Mouse (Mus musculus) brown adipose tissue, adult 24 weeks (tissue): ENCODE results near the gene Smbd1. TPM values are rescaled to one million over a fixed set of nuclear protein-coding genes. Genes with fewer than 3 reads are reported as not detected.

Source experiments
- H3K27ac ChIP-seq: fragments of 200-500 bp; replicated peaks from 2 replicates; pipeline ENCODE4 v1.5.1; 2012; ENCODE audit warnings: low read depth, mild to moderate bottlenecking, low read length
- H3K4me1 ChIP-seq: fragments of 200-500 bp; 2 replicates; pipeline ENCODE4 v1.6.1; 2012; ENCODE audit warnings: low read length, mixed read lengths; ENCODE audit not compliant: control insufficient read depth, insufficient read depth, insufficient read length
- H3K4me3 ChIP-seq: fragments of 200-500 bp; 2 replicates; pipeline ENCODE4 v1.5.1; 2012; ENCODE audit warnings: low read depth, mild to moderate bottlenecking, low read length, moderate library complexity; ENCODE audit not compliant: insufficient read depth
- polyA plus RNA-seq: library from polyadenylated mRNA; stranded (reverse); fragments of >200 nt; gene quantifications from 2 replicates; pipeline ENCODE4 v1.2.4, GENCODE M21; 2012; ENCODE audit not compliant: missing spikeins, insufficient read depth, insufficient read length

Smbd1 gene
- polyA plus RNA-seq, 1 experiment: not detected

DNA sequence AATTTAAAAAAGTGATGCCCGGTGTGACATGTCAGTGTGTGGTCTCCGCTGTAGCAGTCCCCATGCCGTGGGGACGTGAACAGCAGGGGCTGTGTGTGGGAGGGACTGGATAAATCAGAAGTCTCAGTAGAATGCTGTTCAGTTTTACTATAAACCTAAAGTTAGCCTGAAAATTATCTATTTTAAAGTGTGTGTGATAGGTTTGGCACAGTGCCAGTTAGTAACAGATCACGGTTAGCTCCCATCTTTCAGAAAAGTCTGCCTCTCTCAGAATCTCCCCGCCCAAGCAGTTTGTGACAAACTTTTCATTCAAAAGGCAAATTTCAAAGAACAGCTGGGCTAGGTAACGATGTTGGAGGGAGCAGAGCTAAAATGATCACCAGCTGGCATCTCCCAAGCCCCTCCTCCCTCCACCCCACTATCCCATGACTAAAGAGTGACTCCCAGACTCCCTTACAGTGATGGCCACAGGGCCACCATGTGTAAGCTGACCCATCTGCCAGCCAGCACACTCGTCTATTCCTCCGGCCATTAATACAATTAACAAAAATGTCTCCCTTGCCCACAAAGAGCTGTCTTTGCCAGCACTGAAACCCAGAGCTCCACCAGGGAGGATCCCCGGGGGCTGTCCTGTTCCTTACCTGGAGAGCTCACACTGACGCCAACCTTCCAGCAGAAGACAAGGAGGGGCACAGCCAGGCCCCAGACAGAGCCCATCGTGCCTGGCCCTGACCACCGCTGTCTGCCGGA, 13.4 kb downstream of the Smbd1 start:
- no peak overlapping the region for H3K27ac ChIP-seq
- no peak overlapping the region for H3K4me3 ChIP-seq
- 0 out of 2 replicates have a peak, but pooled peaks cover 2% of the 10 kb centered on the region for H3K4me1 ChIP-seq

DNA sequence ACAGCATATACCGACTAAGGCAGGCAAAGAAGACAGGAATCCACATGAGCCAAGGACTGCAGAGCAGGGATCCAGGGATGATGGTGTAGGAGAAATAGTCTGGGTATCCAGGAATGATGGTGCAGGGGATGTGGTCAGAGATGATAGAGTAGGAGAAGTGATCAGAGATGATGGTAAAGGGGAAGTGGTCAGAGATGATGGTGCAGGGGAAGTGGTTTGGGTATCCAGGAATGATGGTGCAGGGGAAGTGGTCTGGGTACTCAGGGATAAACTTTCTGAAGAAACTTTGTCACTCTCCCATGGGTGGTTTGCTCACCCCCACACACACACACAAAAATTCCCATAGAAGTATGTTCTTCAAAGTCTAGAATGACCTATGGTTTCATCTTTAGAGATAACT, 15.1 kb downstream of the Smbd1 start:
- Histone ChIP-seq H3K4me3 (no peak overlapping the region), H3K4me1 (0 out of 2 replicates have a peak, but pooled peaks cover 2% of the 10 kb centered on the region), H3K27ac (no peak overlapping the region)

DNA sequence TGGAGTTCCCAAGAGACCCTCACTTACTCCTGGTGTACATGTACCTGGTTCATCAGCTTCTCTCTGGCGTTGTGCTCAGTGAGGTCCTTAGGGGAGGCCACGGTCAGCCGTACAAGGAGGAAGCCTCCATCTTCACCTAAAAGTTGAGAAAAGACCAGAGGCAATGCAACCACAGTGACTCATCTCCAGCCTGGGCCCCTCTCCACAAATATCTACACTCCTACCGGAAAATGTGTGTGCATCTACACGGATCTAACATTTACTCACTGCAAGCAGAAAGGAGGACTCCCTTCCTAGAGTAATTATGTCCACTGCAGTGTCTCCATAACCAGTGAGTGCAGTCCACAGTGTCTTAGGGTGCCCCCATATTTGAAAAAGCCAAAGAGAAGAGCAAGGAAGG, 20.2 kb downstream of the Smbd1 start:
- H3K4me3 ChIP-seq: no peak overlapping the region
- H3K27ac ChIP-seq: no peak overlapping the region
- H3K4me1 ChIP-seq: no peaks in the 10 kb centered on the region

DNA sequence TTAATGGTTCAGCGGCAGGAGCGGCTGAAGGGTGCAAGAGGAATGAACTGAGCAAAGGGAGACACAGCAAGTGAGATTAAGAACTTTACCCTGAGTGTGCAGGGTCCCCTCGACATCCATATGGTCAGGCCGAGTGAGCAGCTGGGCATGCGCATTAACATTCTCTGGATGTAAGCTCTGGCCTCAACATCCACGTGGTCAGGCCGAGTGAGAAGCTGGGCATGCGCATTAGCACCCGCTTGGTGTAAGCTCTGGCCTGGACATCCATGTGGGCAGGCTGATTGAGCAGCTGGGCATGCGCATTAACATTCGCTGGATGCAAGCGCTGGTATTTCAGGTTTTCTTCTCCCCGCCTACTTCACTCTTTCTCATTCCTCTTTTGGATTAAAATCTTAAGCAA, 25.4 kb downstream of the Smbd1 start:
- Histone ChIP-seq H3K27ac (no peak overlapping the region), H3K4me1 (no peaks in the 10 kb centered on the region), H3K4me3 (no peak overlapping the region)

DNA sequence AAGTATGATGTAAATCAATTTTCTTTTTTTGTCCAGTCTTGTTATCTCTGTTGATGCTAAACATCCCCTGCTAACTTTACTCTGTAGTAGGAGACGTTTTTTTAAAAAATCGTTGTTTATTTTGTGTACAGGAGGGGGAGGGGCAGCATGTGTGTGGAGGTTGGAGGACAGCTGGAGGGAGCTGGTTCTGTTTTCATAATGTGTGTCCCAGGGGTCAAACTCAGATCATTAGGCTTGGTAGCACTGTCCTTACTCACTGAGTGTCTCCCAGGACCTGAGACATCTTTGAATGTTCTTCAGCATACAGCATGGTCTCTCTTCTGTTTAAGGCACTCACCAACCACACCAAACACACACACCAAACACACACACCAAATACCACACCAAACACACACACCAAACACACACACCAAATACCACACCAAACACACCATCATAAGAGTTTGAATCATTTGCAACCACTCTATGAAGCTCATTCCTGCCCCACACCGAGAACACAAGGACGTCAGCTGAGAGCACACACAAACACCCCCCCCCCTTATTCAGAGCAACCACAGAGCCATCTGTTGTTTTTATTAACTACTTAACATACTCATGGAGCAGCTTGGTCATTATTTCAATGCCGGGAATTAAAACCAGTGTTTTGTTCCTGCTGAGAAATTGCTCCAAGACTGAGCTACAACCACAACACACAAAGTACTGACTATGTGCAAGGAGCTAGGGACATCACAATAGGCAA, 26.8 kb downstream of the Smbd1 start:
- Histone ChIP-seq H3K4me3 (no peak overlapping the region), H3K27ac (no peak overlapping the region), H3K4me1 (no peaks in the 10 kb centered on the region)

DNA sequence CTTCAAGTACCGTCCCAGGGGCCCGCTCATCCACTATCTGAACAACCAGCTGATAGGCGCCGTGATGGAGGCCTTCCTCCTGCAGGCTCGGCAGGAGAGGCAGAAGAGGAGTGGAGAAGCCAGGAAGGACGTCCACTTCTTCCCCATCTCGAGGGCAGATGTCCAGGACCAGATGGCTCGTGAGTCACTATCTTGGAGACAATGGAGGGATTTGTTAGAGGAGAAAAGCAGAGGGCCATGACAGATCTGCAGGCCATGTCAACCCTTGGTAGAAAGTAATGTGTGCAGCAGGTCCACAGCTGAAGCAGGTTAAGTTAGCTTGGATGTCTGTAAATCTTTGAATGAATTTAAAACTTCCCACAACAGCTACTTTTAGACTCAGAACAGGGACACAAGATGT, 31.3 kb downstream of the Smbd1 start:
- Histone ChIP-seq H3K4me1 (no peaks in the 10 kb centered on the region), H3K27ac (no peak overlapping the region), H3K4me3 (no peak overlapping the region)

DNA sequence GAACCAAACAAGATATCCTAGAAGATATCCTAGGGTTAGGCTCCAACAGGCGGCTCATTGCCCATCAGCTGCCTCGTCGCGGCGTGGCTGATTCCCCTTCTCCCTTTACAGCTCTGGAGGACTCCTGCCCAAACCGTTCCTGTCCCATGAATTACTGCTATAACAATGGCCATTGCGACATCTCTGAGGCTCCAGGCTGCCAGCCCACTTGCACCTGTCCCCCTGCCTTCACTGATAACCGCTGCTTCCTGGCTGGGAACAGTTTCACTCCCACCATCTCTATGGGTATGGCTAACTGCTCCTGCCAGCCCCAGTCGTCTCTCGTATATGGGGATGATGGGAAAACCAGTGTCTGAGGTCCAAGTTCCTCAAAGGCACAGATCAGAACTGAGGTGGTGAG, 33.6 kb downstream of the Smbd1 start:
- no peaks in the 10 kb centered on the region for H3K4me1 ChIP-seq
- H3K4me3 ChIP-seq: no peak overlapping the region
- no peak overlapping the region for H3K27ac ChIP-seq

DNA sequence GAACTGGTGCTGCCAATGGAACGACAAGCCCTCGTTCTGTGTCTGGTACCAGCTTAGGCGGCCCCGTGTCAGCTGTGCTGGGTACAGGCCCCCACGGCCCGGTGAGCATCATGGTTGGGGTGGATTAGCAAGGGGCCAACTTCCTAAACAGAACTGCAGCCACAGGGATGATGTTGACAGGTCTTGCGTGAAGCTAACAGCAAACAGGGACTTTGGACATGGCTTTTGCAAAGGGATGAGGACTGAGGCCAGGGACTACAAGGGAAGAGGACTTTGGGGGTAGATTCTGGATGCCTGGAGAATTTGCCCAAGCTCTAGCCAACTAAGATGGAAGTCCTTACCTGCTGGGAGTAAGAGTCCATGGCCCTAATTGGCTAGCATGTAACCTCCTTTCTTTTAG, 43.4 kb downstream of the Smbd1 start:
- no peaks in the 10 kb centered on the region for H3K4me1 ChIP-seq
- H3K4me3 ChIP-seq: no peak overlapping the region
- H3K27ac ChIP-seq: no peak overlapping the region

DNA sequence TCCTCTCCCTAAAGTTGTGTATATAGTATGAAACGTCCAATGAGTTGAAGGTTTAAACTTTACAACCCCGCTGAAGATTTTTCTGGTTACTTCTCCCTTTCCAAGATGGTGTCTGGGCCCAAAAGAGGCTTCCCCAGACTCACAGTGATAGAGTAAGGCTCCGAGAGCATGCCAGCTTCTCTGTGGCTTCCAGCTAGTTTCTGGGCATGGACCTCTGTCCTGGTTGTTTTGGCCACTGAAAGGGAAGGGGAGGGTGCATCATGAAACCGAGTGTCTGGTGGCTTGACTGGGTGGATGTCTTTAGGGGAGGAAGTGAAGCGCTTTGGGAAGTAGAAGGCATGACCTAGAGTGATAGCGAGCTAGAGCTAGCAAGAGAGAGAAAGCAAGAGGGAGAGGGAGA, 45.3 kb downstream of the Smbd1 start:
- H3K27ac ChIP-seq: no peak overlapping the region
- no peak overlapping the region for H3K4me3 ChIP-seq
- H3K4me1 ChIP-seq: no peaks in the 10 kb centered on the region

DNA sequence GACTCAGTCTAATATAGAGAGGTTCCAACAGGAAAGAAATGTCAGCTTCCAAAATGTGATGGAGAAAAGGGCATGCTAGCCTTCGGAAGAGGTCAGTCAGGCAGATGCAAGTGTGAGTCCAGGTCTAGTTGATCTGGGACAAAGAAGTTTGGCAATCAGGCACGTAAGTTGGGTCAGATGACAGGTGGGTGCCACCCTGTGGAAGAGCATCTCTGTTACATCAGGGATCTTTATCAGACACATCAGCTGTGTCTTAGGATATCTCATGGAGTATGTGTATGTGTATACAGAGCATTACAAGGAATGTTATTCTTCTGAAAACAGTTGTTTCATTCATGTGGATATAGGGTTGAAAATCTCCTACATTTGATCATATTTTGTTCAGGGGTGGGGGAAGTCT, 45.7 kb downstream of the Smbd1 start:
- Histone ChIP-seq H3K4me3 (no peak overlapping the region), H3K4me1 (no peaks in the 10 kb centered on the region), H3K27ac (no peak overlapping the region)

Other genes with a start within 250 kb of the Smbd1 start
- gene Tfrc, start 201.6 kb downstream of the Smbd1 start, polyA plus RNA-seq: 13.7 and 27.0 TPM in 2 replicates
- gene Tnk2, start 166.6 kb downstream of the Smbd1 start, polyA plus RNA-seq: 18.7 and 24.1 TPM in 2 replicates
- gene Muc4, start 74.6 kb downstream of the Smbd1 start, polyA plus RNA-seq: not detected in 2 replicates
- gene Muc20, start 13.0 kb downstream of the Smbd1 start, polyA plus RNA-seq: not detected in 2 replicates
- 24.4 and 45.4 TPM in 2 replicates for gene Fyttd1, start 67.0 kb upstream of the Smbd1 start, polyA plus RNA-seq
- gene Rubcn, start 67.3 kb upstream of the Smbd1 start, polyA plus RNA-seq: 9.6 and 12.6 TPM in 2 replicates
- 10.2 and 13.6 TPM in 2 replicates for gene Lrch3, start 103.6 kb upstream of the Smbd1 start, polyA plus RNA-seq
- gene Iqcg, start 245.7 kb upstream of the Smbd1 start, polyA plus RNA-seq: 0.87 and 0.92 TPM in 2 replicates
- 699 and 762 TPM in 2 replicates for gene Rpl35a, start 246.0 kb upstream of the Smbd1 start, polyA plus RNA-seq